Mouse (Mus musculus): ENCODE data around the gene Mtcl1. TPM values are rescaled to one million over a fixed set of nuclear protein-coding genes. Genes with fewer than 3 reads are reported as not detected.

The Mtcl1 gene
- polyA plus RNA-seq, 1 experiment from 2014 or later, result 1.7 TPM

DNA sequence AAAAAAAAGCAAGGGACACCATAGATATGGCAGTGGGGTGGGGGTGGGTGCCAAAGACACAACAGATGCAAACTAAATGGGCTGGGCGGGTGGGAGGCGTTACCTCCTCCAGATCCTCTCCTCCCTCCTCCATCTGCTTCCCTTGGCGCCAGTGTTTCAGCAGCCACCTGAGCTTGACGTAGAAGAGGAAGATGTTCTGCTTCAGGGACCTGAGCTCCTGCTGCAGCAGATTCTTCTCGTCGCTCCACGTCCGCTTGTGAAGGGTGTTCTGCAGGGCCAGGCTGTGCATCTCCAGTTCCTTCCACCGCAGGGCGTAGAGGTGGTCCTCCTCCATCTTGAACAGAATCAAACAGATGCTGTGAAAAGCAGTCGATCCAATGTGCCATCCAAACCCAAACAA is 81.4 kb downstream of the Mtcl1 start:
- 85% methylated on average over 11 of the region's 11 CpGs for WGBS
- no peak for ATAC-seq (replicated peaks; ENCODE audit: low FRiP score)
- H3K4me1 ChIP-seq (replicated peaks; ENCODE audit: control insufficient read depth, insufficient read depth, low read length), result no peaks in the 10 kb centered on the region

DNA sequence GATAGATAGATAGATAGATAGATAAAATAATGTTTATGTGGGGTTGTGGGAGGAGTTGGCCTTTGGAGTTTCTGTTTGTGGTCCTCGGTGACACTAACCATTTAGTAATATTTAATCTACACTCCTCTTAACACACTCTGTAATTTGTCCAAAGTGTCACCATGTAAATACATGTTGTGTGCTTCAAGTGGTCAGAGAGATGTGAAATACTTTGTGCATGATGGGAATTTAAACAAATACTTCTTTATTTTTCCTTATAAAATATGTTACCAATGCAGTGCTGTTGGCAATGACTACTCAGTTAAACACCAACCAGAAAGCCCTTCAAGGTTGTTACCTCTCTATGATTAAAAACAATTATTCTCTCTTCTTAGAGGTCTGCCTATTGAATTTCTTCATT is 83.9 kb downstream of the Mtcl1 start:
- H3K9me3 ChIP-seq (ENCODE audit: control insufficient read depth, low read length), result no peaks in the 10 kb centered on the region
- H3K4me3 ChIP-seq (ENCODE audit: low read depth, low read length), result no peak overlapping the region
- no peaks in the 10 kb centered on the region for H3K27me3 ChIP-seq (replicated peaks; ENCODE audit: control insufficient read depth, insufficient read depth, low read length)
- no peak overlapping the region for H3K9ac ChIP-seq (ENCODE audit: low read depth, low read length)
- no peak overlapping the region for H3K27ac ChIP-seq (ENCODE audit: low read depth, low read length)
- H3K4me1 ChIP-seq (replicated peaks; ENCODE audit: control insufficient read depth, insufficient read depth, low read length), result no peaks in the 10 kb centered on the region
- no peaks in the 10 kb centered on the region for H3K36me3 ChIP-seq (ENCODE audit: control insufficient read depth, insufficient read depth, low read length)
- WGBS, result 76% methylated on average over 1 of the region's 1 CpGs
- H3K4me2 ChIP-seq, result no peak overlapping the region
- no peak for DNase-seq (ENCODE audit: low spot score)
- ATAC-seq (replicated peaks; ENCODE audit: low FRiP score), result no peak

More for the DNA sequence above, 81.4 kb downstream of the Mtcl1 start:
- H3K9me3 ChIP-seq (ENCODE audit: control insufficient read depth, low read length), result no peaks in the 10 kb centered on the region
- no peaks in the 10 kb centered on the region for H3K36me3 ChIP-seq (ENCODE audit: control insufficient read depth, insufficient read depth, low read length)
- H3K27ac ChIP-seq (ENCODE audit: low read depth, low read length), result no peak overlapping the region
- H3K27me3 ChIP-seq (replicated peaks; ENCODE audit: control insufficient read depth, insufficient read depth, low read length), result no peaks in the 10 kb centered on the region
- H3K9ac ChIP-seq (ENCODE audit: low read depth, low read length), result no peak overlapping the region
- DNase-seq (ENCODE audit: low spot score), result no peak
- H3K4me2 ChIP-seq, result no peak overlapping the region
- no peak overlapping the region for H3K4me3 ChIP-seq (ENCODE audit: low read depth, low read length)

DNA sequence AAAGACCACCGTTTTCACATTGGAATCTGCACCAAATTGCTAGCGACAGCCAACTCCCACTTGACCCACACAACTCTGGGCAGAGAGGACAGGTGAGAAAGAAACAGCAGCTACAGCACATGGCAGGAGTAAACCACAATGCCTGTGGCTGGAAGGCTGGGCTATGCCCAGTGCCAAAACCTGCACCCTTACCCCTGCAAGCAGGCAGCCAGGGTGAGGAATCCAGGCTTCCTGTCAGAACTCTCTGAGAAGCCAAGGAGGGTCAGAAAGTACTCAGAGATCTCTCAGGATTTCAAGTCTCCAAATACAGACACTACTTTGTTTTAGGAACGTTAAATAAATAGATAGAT is 84.3 kb downstream of the Mtcl1 start:
- DNase-seq (ENCODE audit: low spot score), result no peak
- no peaks in the 10 kb centered on the region for H3K27me3 ChIP-seq (replicated peaks; ENCODE audit: control insufficient read depth, insufficient read depth, low read length)
- H3K9ac ChIP-seq (ENCODE audit: low read depth, low read length), result no peak overlapping the region
- WGBS, result 65% methylated on average over 3 of the region's 3 CpGs
- no peak overlapping the region for H3K4me3 ChIP-seq (ENCODE audit: low read depth, low read length)
- no peak overlapping the region for H3K27ac ChIP-seq (ENCODE audit: low read depth, low read length)
- H3K4me2 ChIP-seq, result no peak overlapping the region
- H3K9me3 ChIP-seq (ENCODE audit: control insufficient read depth, low read length), result no peaks in the 10 kb centered on the region
- no peak for ATAC-seq (replicated peaks; ENCODE audit: low FRiP score)
- no peaks in the 10 kb centered on the region for H3K4me1 ChIP-seq (replicated peaks; ENCODE audit: control insufficient read depth, insufficient read depth, low read length)
- no peaks in the 10 kb centered on the region for H3K36me3 ChIP-seq (ENCODE audit: control insufficient read depth, insufficient read depth, low read length)

DNA sequence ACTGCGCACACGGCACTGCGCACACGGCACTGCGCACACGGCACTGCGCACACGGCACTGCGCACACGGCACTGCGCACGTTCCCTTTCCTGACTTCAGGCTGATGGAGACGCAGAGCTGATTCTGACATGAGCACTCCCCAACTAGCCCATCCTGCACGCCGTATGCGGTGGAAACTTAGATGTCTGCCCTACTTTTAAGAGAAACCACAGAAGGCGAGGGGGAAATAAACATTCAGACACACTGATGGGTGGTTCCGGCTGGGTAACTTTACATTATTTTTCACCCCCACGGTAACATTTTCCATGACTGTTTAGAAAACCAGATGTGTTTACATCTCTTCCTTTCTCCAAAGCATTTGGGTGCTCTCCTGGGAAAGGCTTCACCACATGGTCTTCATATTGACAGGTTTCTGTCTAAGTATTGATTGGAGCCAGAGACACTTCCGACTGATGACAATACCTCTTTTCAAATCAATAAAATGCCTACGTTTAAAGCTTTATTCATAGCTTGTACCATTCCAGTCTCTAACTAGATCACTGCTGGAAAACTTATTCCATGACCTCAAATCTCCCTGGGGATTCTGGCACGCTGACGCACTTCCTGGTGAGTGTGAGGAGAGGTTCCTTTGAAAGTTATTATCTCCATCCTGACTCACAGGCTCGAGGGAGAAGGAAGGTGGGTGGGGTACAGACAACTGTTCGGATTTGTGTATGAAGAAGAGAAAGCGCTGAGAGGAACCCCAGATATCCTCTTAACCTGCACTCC is 84.8 kb downstream of the Mtcl1 start:
- Histone ChIP-seq H3K4me2 (no peak overlapping the region), H3K9me3 (ENCODE audit: control insufficient read depth, low read length) (no peaks in the 10 kb centered on the region), H3K9ac (ENCODE audit: low read depth, low read length) (no peak overlapping the region), H3K27me3 (replicated peaks; ENCODE audit: control insufficient read depth, insufficient read depth, low read length) (no peaks in the 10 kb centered on the region), H3K36me3 (ENCODE audit: control insufficient read depth, insufficient read depth, low read length) (no peaks in the 10 kb centered on the region), H3K4me3 (ENCODE audit: low read depth, low read length) (no peak overlapping the region), H3K4me1 (replicated peaks; ENCODE audit: control insufficient read depth, insufficient read depth, low read length) (no peaks in the 10 kb centered on the region), H3K27ac (ENCODE audit: low read depth, low read length) (no peak overlapping the region)
- WGBS, result 81% methylated on average over 26 of the region's 26 CpGs
- no peak for DNase-seq (ENCODE audit: low spot score)
- ATAC-seq (replicated peaks; ENCODE audit: low FRiP score), result no peak

DNA sequence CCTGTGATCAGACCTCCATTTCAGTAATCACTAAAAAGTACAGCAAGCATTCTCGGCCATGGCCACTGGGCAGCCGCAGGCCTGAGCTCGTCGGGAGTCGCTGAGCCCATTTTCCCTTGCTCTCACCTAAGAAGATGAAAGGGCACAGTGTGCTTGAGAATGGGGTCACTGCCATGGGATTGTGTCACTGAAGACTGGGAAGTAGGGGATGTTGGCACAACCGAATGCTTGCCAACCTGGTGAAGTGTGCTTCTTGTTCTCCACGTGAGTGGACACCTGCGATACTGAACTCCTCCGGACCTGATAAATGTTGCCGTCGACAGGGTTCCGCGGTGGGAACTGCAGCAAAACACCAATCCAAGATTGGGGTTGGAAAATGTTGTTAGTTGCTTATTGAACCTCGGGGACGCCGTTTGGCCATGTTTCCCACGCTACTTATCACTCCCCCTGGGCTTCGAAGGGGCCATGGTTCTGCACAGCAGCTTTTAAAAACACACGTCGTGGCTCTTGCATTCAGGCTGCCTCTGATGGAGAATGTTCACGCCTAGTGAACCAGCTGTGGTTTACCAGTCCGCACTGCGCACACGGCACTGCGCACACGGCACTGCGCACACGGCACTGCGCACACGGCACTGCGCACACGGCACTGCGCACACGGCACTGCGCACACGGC is 85.6 kb downstream of the Mtcl1 start:
- no peak for DNase-seq (ENCODE audit: low spot score)
- ATAC-seq (replicated peaks; ENCODE audit: low FRiP score), result no peak
- no peak overlapping the region for H3K9ac ChIP-seq (ENCODE audit: low read depth, low read length)
- 89% methylated on average over 33 of the region's 36 CpGs for WGBS
- no peak overlapping the region for H3K27ac ChIP-seq (ENCODE audit: low read depth, low read length)
- no peak overlapping the region for H3K4me3 ChIP-seq (ENCODE audit: low read depth, low read length)
- no peaks in the 10 kb centered on the region for H3K4me1 ChIP-seq (replicated peaks; ENCODE audit: control insufficient read depth, insufficient read depth, low read length)
- H3K4me2 ChIP-seq, result no peak overlapping the region
- H3K9me3 ChIP-seq (ENCODE audit: control insufficient read depth, low read length), result no peaks in the 10 kb centered on the region
- no peaks in the 10 kb centered on the region for H3K36me3 ChIP-seq (ENCODE audit: control insufficient read depth, insufficient read depth, low read length)
- H3K27me3 ChIP-seq (replicated peaks; ENCODE audit: control insufficient read depth, insufficient read depth, low read length), result no peaks in the 10 kb centered on the region

DNA sequence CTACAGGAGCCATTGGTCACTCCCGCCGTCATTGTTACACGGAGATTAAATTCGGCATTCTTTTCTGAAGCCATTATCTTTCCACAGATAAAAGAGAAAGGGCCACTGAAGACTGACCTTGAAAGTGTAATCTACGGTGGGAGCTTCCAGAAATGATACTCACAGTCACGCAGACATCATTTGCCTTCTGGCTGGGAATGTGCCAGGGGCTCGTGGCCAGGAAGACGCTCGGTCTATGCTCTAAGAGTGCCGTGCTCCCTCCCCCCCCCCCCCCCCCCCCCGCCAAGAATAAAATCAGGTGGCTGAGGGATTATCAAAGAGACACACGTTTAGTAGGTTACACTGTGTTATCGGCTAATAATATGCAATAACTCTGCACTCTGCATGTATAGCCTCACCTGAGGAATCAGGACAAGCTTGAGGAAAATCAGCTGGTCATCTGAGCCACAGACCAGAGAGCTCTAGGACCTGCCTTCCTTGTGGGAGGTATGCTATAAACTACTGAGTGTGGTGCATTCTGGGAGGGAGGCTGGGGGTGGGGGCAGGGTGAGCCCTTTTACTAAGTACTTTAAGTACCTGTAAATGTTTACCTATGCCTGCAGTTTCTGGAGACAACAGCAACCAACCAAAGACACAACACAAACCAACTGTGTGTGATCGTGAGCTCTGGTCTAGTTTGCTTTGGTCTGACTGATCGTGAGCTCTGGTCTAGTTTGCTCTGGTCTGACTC is 87.1 kb downstream of the Mtcl1 start:
- Histone ChIP-seq H3K9me3 (ENCODE audit: control insufficient read depth, low read length) (no peaks in the 10 kb centered on the region), H3K4me2 (no peak overlapping the region), H3K27me3 (replicated peaks; ENCODE audit: control insufficient read depth, insufficient read depth, low read length) (no peaks in the 10 kb centered on the region), H3K4me3 (ENCODE audit: low read depth, low read length) (no peak overlapping the region), H3K9ac (ENCODE audit: low read depth, low read length) (no peak overlapping the region), H3K36me3 (ENCODE audit: control insufficient read depth, insufficient read depth, low read length) (no peaks in the 10 kb centered on the region), H3K27ac (ENCODE audit: low read depth, low read length) (no peak overlapping the region), H3K4me1 (replicated peaks; ENCODE audit: control insufficient read depth, insufficient read depth, low read length) (no peaks in the 10 kb centered on the region)
- WGBS, result 85% methylated on average over 14 of the region's 15 CpGs
- no peak for DNase-seq (ENCODE audit: low spot score)
- no peak for ATAC-seq (replicated peaks; ENCODE audit: low FRiP score)

DNA sequence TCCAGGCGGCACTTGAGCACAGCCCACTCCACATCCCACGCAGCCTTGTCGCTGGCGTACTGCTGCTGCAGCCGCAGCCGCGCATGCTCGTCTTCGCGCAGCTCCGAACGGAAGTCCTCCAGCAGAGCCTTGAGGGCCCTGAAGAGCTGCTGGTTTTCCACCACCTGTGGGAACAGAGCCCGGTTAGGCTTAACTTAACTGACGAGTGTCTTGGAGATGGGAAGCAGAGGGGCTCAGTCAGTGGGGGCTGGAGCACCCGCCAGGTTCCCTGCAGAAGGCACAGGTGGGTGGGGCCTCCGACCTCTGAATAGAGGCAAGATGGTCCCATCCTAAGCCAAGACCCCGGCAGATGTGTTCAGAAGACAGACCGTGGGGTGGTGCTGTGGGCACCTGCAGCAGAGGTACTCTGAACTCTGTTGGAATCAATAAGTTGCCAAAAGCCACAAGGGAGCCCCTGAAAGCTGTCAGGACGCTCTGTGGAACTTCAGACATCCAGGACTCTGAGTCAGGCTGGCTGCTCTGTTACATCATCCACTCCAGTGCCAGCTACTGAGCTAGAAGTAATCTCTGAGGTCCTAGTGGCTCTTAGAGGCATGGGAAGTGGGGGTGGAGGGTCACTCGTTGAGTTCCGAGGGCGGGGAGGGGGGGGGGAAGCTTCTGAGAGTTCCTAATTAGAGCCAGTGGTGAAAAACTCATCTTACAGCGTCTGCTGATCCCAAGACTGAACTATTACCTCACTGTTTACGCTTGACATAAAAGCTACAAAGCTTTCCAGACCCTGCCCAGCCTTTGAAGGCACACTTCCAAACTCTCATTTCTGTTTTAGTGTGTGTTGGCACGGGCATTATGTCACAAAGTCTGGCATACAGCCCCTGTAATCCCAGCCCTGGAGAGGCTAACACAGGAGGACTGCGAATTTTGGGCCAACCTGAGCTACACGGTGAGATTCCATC is 91.2 kb downstream of the Mtcl1 start:
- no peak overlapping the region for H3K4me2 ChIP-seq
- no peaks in the 10 kb centered on the region for H3K36me3 ChIP-seq (ENCODE audit: control insufficient read depth, insufficient read depth, low read length)
- 0 out of 2 replicates have a peak, but pooled peaks cover 1% of the 10 kb centered on the region for H3K4me1 ChIP-seq (replicated peaks; ENCODE audit: control insufficient read depth, insufficient read depth, low read length)
- WGBS, result 76% methylated on average over 27 of the region's 27 CpGs
- DNase-seq (ENCODE audit: low spot score), result no peak
- no peak overlapping the region for H3K27ac ChIP-seq (ENCODE audit: low read depth, low read length)
- no peak overlapping the region for H3K9ac ChIP-seq (ENCODE audit: low read depth, low read length)
- H3K9me3 ChIP-seq (ENCODE audit: control insufficient read depth, low read length), result no peaks in the 10 kb centered on the region
- no peak overlapping the region for H3K4me3 ChIP-seq (ENCODE audit: low read depth, low read length)
- no peaks in the 10 kb centered on the region for H3K27me3 ChIP-seq (replicated peaks; ENCODE audit: control insufficient read depth, insufficient read depth, low read length)
- no peak for ATAC-seq (replicated peaks; ENCODE audit: low FRiP score)
